Mouse (Mus musculus): Measurements from ENCODE around the gene Gm42906. TPM values are rescaled to one million over a fixed set of nuclear protein-coding genes. Genes with fewer than 3 reads are reported as not detected.

The Gm42906 gene
- polyA plus RNA-seq, 1 experiment from 2014 or later = not detected

DNA sequence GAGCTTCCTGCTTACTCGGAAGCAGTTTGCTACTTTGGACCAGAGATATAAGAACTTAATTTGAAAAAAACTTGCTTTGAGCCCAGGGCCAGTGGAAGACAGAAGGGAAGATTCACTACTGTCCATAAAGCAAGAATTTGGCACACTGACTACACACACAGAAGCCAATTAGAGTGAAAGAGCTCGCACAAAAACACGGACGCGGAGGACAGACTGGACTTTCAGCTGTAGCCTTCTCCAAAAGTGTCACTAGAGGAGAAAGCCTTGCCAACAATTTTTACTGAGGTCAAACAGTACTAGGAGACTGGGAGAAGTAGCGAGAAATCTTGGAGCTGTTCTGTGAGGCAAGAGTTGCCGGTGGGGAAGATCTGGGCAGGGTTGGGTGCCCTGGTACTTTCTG is 128.4 kb downstream of the Gm42906 start:
- 91% methylated on average over 7 of the region's 7 CpGs for WGBS (ENCODE audit: insufficient replicate concordance)
- Histone ChIP-seq H3K4me1 (ENCODE audit: control insufficient read depth, insufficient read depth, low read length) (no peaks in the 10 kb centered on the region), H3K36me3 (ENCODE audit: control insufficient read depth, insufficient read depth, low read length) (no peaks in the 10 kb centered on the region), H3K4me3 (ENCODE audit: low read depth, low read length) (no peak overlapping the region), H3K27ac (ENCODE audit: low read depth, low read length) (no peak overlapping the region), H3K4me2 (no peak overlapping the region), H3K9me3 (replicated peaks; ENCODE audit: control insufficient read depth, low read length) (no peaks in the 10 kb centered on the region), H3K27me3 (ENCODE audit: control insufficient read depth, insufficient read depth, low read length) (no peaks in the 10 kb centered on the region), H3K9ac (ENCODE audit: low read depth, low read length) (no peak overlapping the region)
- no peak for ATAC-seq (replicated peaks; ENCODE audit: insufficient number of reproducible peaks, low FRiP score, low TSS enrichment)

DNA sequence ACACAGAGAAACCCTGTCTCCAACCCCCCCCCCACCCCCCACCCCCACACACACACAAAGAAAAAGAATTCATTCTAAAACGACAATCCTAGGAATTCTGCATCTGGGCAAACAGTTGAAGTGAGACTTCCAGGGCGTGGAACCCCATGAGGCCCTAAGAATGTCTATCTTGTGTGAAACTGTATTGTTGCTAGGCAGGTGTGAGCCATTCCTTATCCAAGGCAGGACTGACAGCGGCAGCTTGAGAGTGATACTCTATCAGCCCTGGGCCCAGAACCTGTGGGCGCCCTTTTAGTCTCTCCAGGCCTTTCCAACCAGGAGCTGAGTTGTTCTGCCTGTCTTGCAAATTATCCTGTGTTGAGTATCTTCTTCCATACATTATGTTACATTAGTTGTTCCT is 129.6 kb downstream of the Gm42906 start:
- no peak overlapping the region for H3K27ac ChIP-seq (ENCODE audit: low read depth, low read length)
- no peaks in the 10 kb centered on the region for H3K4me1 ChIP-seq (ENCODE audit: control insufficient read depth, insufficient read depth, low read length)
- 60% methylated on average over 4 of the region's 4 CpGs for WGBS (ENCODE audit: insufficient replicate concordance)
- ATAC-seq (replicated peaks; ENCODE audit: insufficient number of reproducible peaks, low FRiP score, low TSS enrichment) = no peak
- H3K9me3 ChIP-seq (replicated peaks; ENCODE audit: control insufficient read depth, low read length) = no peaks in the 10 kb centered on the region
- H3K4me3 ChIP-seq (ENCODE audit: low read depth, low read length) = no peak overlapping the region
- no peak overlapping the region for H3K9ac ChIP-seq (ENCODE audit: low read depth, low read length)
- no peaks in the 10 kb centered on the region for H3K27me3 ChIP-seq (ENCODE audit: control insufficient read depth, insufficient read depth, low read length)
- no peaks in the 10 kb centered on the region for H3K36me3 ChIP-seq (ENCODE audit: control insufficient read depth, insufficient read depth, low read length)
- H3K4me2 ChIP-seq = no peak overlapping the region

DNA sequence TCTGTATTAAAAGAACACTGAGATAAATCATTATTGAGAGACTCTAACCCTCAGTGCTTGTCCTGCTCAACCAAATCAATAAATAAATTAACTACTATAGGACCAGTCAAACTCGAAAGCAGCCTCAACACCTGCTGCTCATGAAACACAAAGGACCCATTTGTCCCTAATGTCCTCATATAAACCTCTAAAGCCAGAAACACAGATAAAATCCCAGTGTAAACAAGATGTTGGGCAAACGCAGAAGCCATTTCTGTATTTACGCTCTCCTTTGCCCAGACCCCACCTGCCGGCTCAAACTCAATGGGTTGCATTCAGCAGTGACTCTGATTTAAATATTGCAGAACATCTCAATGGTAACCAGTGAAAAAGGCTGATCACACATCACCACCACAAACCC is 131.7 kb downstream of the Gm42906 start:
- no peak overlapping the region for H3K4me3 ChIP-seq (ENCODE audit: low read depth, low read length)
- H3K9me3 ChIP-seq (replicated peaks; ENCODE audit: control insufficient read depth, low read length) = no peaks in the 10 kb centered on the region; the same call in 1 of the 2 replicates
- H3K9ac ChIP-seq (ENCODE audit: low read depth, low read length) = no peak overlapping the region
- H3K27ac ChIP-seq (ENCODE audit: low read depth, low read length) = no peak overlapping the region
- H3K36me3 ChIP-seq (ENCODE audit: control insufficient read depth, insufficient read depth, low read length) = no peaks in the 10 kb centered on the region
- ATAC-seq (replicated peaks; ENCODE audit: insufficient number of reproducible peaks, low FRiP score, low TSS enrichment) = no peak
- H3K4me1 ChIP-seq (ENCODE audit: control insufficient read depth, insufficient read depth, low read length) = no peaks in the 10 kb centered on the region
- 72% methylated on average over 4 of the region's 4 CpGs for WGBS (ENCODE audit: insufficient replicate concordance)
- no peaks in the 10 kb centered on the region for H3K27me3 ChIP-seq (ENCODE audit: control insufficient read depth, insufficient read depth, low read length)
- H3K4me2 ChIP-seq = no peak overlapping the region

DNA sequence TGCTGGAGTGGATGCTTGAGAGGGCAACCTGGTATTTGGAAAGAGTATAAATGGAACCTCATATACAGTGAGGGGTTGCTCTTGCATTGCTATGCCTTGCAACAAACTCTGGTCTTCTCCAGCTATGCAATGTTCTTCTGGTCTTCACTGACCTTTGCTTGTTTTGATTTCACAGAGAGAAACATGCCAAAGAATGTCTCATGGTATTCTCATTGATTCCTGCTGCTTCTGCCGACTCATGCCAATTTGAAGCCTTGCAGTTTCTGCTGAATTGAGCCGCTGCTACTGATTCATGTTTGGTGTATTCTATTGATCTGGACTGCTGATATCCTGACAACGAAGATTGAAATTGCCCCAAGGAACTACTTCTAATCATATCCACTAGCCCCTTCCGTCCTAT is 134.4 kb downstream of the Gm42906 start:
- H3K4me3 ChIP-seq (ENCODE audit: low read depth, low read length) = no peak overlapping the region
- H3K9me3 ChIP-seq (replicated peaks; ENCODE audit: control insufficient read depth, low read length) = no peaks in the 10 kb centered on the region; the same call in 1 of the 2 replicates
- H3K36me3 ChIP-seq (ENCODE audit: control insufficient read depth, insufficient read depth, low read length) = no peaks in the 10 kb centered on the region
- H3K4me2 ChIP-seq = no peak overlapping the region
- no peak for ATAC-seq (replicated peaks; ENCODE audit: insufficient number of reproducible peaks, low FRiP score, low TSS enrichment)
- H3K9ac ChIP-seq (ENCODE audit: low read depth, low read length) = no peak overlapping the region
- no peak overlapping the region for H3K27ac ChIP-seq (ENCODE audit: low read depth, low read length)
- H3K4me1 ChIP-seq (ENCODE audit: control insufficient read depth, insufficient read depth, low read length) = no peaks in the 10 kb centered on the region
- H3K27me3 ChIP-seq (ENCODE audit: control insufficient read depth, insufficient read depth, low read length) = no peaks in the 10 kb centered on the region
- 85% methylated on average over 4 of the region's 4 CpGs for WGBS (ENCODE audit: insufficient replicate concordance)

DNA sequence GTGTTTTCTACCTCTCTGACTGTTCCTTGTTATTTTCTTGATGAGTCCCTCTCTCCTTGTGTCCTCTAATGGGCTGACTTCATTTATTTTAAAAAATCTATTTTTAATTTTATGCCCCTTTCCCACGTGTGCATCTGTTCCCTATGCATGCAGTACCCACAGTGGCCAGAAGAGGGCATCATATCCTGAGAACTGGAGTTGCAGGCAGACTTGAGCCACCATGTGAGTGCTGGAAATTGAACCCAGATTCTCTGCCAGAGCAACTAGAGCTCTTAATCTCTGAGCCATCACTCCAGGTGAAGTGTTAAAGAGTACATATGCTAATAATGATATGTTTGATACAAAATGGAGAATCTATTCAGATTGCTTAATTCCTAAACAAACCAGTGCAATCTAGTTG is 135.7 kb downstream of the Gm42906 start:
- H3K9ac ChIP-seq (ENCODE audit: low read depth, low read length) = no peak overlapping the region
- WGBS (ENCODE audit: insufficient replicate concordance) = 29% methylated on average over 1 of the region's 1 CpGs

DNA sequence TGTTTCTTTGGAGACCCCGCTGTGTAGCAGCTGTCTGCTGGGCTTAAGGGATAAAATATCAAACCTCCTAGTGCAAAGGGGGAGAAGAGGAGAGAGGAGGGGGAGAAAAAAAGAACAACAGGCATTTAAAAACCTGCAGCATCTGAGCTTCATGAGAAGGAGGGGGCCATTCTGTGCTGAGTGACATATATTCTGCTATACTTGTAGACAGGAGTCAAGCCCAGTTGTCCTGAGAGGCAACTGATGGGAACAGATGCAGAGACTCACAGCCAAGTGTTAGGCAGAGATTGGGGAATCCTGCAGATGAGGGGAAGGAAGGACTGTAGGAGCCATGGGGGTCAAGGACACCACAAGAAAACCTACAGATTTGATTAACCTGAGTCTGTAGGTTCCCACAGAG is 141.6 kb downstream of the Gm42906 start:
- Histone ChIP-seq H3K36me3 (ENCODE audit: control insufficient read depth, insufficient read depth, low read length) (no peaks in the 10 kb centered on the region), H3K9ac (ENCODE audit: low read depth, low read length) (no peak overlapping the region), H3K4me1 (ENCODE audit: control insufficient read depth, insufficient read depth, low read length) (no peaks in the 10 kb centered on the region), H3K27ac (ENCODE audit: low read depth, low read length) (no peak overlapping the region), H3K9me3 (replicated peaks; ENCODE audit: control insufficient read depth, low read length) (no peaks in the 10 kb centered on the region), H3K4me3 (ENCODE audit: low read depth, low read length) (no peak overlapping the region), H3K27me3 (ENCODE audit: control insufficient read depth, insufficient read depth, low read length) (no peaks in the 10 kb centered on the region), H3K4me2 (no peak overlapping the region)
- no peak for ATAC-seq (replicated peaks; ENCODE audit: insufficient number of reproducible peaks, low FRiP score, low TSS enrichment)
- 92% methylated on average over 1 of the region's 1 CpGs for WGBS (ENCODE audit: insufficient replicate concordance)

More for the DNA sequence above, 135.7 kb downstream of the Gm42906 start:
- no peak overlapping the region for H3K27ac ChIP-seq (ENCODE audit: low read depth, low read length)
- no peak overlapping the region for H3K4me2 ChIP-seq
- H3K27me3 ChIP-seq (ENCODE audit: control insufficient read depth, insufficient read depth, low read length) = no peaks in the 10 kb centered on the region
- H3K4me1 ChIP-seq (ENCODE audit: control insufficient read depth, insufficient read depth, low read length) = no peaks in the 10 kb centered on the region
- ATAC-seq (replicated peaks; ENCODE audit: insufficient number of reproducible peaks, low FRiP score, low TSS enrichment) = no peak
- no peaks in the 10 kb centered on the region; the same call in 1 of the 2 replicates for H3K9me3 ChIP-seq (replicated peaks; ENCODE audit: control insufficient read depth, low read length)
- no peak overlapping the region for H3K4me3 ChIP-seq (ENCODE audit: low read depth, low read length)
- no peaks in the 10 kb centered on the region for H3K36me3 ChIP-seq (ENCODE audit: control insufficient read depth, insufficient read depth, low read length)

DNA sequence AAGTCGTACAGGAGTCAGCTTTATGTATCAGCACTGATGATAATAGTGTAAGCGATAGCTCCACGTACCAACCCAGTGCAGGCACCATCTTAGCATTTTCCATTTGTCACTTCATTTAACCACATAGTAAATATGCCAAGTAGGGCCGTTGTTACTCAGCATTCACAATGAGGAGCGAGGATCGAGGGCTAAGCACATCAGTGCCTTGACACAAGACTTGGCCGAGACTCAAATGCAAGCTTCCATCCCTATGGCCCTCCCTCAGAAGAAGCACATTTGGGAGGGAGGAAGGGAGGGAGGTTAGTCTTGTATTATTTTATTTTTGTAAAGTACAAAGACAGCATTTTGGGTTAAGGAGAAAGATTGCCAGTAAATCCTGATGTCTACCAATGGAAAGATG is 148.4 kb downstream of the Gm42906 start:
- Histone ChIP-seq H3K4me3 (ENCODE audit: low read depth, low read length) (no peak overlapping the region), H3K36me3 (ENCODE audit: control insufficient read depth, insufficient read depth, low read length) (no peaks in the 10 kb centered on the region), H3K4me1 (ENCODE audit: control insufficient read depth, insufficient read depth, low read length) (no peaks in the 10 kb centered on the region), H3K4me2 (no peak overlapping the region), H3K27ac (ENCODE audit: low read depth, low read length) (no peak overlapping the region), H3K27me3 (ENCODE audit: control insufficient read depth, insufficient read depth, low read length) (no peaks in the 10 kb centered on the region), H3K9ac (ENCODE audit: low read depth, low read length) (no peak overlapping the region), H3K9me3 (replicated peaks; ENCODE audit: control insufficient read depth, low read length) (no peaks in the 10 kb centered on the region)
- no peak for ATAC-seq (replicated peaks; ENCODE audit: insufficient number of reproducible peaks, low FRiP score, low TSS enrichment)
- 87% methylated on average over 7 of the region's 7 CpGs for WGBS (ENCODE audit: insufficient replicate concordance)

DNA sequence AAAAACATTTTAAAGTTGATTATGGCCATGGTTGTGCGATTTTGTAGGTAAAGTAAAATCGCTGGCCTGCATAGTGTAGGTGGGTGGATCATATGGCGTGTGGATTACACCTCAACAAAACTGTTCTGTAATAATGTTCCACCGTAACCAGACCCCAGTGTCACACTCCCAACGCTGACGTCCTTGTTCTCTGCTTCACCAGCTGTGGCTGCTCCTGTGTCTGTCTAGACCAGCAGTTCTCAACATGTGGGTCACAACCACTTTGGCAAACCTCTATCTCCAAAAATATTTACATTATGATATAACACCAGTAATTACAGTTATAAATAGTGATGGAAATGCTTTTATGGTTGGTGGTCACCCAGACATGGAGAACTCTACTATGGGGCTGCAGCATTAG is 150.0 kb downstream of the Gm42906 start:
- H3K4me3 ChIP-seq (ENCODE audit: low read depth, low read length) = no peak overlapping the region
- no peak overlapping the region for H3K9ac ChIP-seq (ENCODE audit: low read depth, low read length)
- no peaks in the 10 kb centered on the region for H3K27me3 ChIP-seq (ENCODE audit: control insufficient read depth, insufficient read depth, low read length)
- H3K4me1 ChIP-seq (ENCODE audit: control insufficient read depth, insufficient read depth, low read length) = no peaks in the 10 kb centered on the region
- H3K4me2 ChIP-seq = no peak overlapping the region
- H3K9me3 ChIP-seq (replicated peaks; ENCODE audit: control insufficient read depth, low read length) = no peaks in the 10 kb centered on the region
- no peak for ATAC-seq (replicated peaks; ENCODE audit: insufficient number of reproducible peaks, low FRiP score, low TSS enrichment)
- H3K36me3 ChIP-seq (ENCODE audit: control insufficient read depth, insufficient read depth, low read length) = no peaks in the 10 kb centered on the region
- 84% methylated on average over 6 of the region's 6 CpGs for whole genome bisulfite sequencing (ENCODE audit: insufficient replicate concordance)
- H3K27ac ChIP-seq (ENCODE audit: low read depth, low read length) = no peak overlapping the region

DNA sequence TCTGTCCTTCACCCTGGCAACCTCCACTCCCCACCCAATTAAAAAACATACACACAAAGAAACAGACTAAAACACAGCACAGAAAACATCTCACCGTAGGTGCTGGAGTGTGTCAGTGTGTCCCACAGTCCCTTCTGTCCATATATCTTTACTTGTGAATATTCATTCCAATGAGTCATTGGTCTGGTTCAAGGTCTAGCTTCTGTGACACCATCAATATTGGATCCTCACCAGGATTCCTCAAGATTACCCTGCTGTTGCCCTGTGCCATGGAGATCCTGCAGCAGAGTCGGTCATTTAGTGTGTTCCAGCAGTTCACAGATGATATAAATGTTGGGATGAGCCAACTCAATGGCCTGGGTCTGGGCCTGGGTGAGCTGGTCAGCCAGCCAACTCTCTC is 152.0 kb downstream of the Gm42906 start:
- Histone ChIP-seq H3K4me2 (no peak overlapping the region), H3K27ac (ENCODE audit: low read depth, low read length) (no peak overlapping the region), H3K4me1 (ENCODE audit: control insufficient read depth, insufficient read depth, low read length) (no peaks in the 10 kb centered on the region), H3K9ac (ENCODE audit: low read depth, low read length) (no peak overlapping the region), H3K9me3 (replicated peaks; ENCODE audit: control insufficient read depth, low read length) (no peaks in the 10 kb centered on the region), H3K36me3 (ENCODE audit: control insufficient read depth, insufficient read depth, low read length) (no peaks in the 10 kb centered on the region), H3K27me3 (ENCODE audit: control insufficient read depth, insufficient read depth, low read length) (no peaks in the 10 kb centered on the region), H3K4me3 (ENCODE audit: low read depth, low read length) (no peak overlapping the region)
- no peak for ATAC-seq (replicated peaks; ENCODE audit: insufficient number of reproducible peaks, low FRiP score, low TSS enrichment)
- 79% methylated on average over 2 of the region's 2 CpGs for WGBS (ENCODE audit: insufficient replicate concordance)

Measured in heart, embryonic 11.5 days (tissue).